Mouse (Mus musculus) naive thymus-derived CD4-positive, alpha-beta T cell, adult 2 months (primary cell): Measurements from ENCODE around the gene Hdgf.
A peak's percentile ranks its signal among the peaks of the same experiment; 100 is the strongest.

Experiments used
- DNase-seq: peaks from one replicate; pipeline ENCODE4 v3.0.0-alpha.2; 2011; ENCODE audit warnings: low read depth

Gene Hdgf

DNA sequence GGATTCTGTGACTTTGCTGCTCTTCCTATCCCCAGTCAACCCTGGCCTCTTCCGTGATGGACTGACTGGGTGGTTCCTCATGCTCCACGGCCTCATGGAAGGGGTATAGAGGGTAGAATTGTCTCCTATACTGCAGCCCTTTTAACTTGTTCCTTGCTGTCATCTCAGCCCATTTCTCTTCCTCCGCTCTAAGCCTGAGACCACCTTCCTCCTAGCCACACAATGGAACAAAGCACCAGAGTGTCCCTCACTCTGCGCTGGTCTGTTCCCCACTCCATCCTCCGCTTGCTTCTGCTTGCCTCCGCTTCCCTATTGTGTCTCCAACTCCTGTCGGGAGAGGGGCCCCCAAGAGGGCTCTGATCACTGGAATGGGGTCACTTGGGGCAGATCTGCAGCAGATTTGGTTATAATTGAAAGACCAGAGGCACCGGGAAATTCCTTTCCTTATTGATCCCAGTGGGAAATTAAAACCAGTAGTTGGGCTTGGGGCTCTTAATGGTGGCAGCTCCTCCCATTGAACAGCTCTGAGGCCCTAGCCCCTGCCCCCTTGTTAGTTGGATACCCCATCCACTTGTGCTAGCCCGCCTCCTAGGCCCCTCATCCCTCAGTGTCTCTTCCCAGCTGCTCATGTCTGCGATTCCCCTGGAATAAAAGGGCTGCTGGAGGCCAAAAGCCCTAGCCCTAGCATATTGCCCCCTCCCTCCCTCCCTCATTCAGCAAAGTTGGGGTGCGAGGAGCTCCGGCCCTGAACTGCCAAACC, 39.8 kb downstream of the Hdgf start:
- no peak for DNase-seq

- DNase-seq = no peak
These were observed 40.4 kb downstream of the Hdgf start for GRCm38 (mm10) chr3:87946541-87946860.

GRCm38 (mm10) chr3:87947056-87947810, 41.1 kb downstream of the Hdgf start:
- peak; percentile 38 for DNase-seq

DNA sequence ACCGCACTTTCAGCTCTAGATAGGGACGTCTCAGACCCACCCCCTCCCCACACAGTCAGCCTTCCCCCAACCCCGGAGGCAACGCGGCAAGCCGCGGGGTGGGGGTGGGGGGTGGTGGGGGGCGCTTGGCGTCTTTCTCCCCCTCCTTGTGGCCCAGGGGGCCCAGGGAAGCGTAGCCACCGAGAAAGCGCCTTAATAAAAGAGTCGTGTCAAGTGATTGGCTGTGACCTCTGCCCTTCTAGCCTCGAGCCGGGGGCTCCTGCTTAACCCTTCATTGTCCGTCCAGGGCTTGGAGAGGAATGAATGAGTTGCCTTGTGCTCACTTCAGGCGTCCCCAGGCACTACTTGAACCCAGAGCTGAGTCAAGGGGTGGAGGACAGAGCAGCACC, 41.7 kb downstream of the Hdgf start:
- DNase-seq = no peak

GRCm38 (mm10) chr3:87948378-87949265, 42.5 kb downstream of the Hdgf start, which contains the start of gene Crabp2:
Crabp2 (plus strand) TSS chr3:87948666.
- DNase-seq = peak; percentile 39

DNA sequence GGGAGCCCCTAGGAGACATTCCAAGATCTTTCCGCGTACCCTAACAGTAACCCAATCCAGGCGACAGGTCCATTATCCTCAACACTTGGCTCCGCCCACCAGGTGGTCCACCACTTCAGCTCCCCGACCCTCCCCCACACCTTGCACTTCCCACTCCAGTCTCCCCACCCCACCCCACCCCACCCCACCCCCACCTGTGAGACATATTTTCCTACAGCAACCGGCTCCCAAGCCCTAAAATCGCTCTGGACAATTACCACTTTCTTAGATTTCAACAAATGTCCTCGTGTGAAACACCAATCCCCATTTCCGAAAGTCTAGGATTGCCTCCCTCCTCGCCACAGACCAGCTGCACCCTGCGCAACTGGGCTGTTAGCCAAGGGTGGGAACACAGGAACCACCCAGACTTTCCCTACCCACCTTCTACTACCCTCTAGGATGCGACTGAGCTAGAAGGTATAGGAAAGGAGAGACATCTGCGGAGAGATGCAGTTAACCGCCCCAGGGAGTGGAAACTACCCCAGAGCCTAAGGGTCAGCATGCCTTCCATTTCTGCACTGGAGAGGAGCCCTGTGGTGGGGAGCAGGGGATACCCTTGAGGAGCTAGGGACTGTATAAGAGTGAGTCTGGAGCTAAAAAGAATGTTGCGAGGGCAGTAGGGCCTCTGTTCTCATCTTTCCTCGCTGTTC, 43.3 kb downstream of the Hdgf start:
- no peak for DNase-seq

DNA sequence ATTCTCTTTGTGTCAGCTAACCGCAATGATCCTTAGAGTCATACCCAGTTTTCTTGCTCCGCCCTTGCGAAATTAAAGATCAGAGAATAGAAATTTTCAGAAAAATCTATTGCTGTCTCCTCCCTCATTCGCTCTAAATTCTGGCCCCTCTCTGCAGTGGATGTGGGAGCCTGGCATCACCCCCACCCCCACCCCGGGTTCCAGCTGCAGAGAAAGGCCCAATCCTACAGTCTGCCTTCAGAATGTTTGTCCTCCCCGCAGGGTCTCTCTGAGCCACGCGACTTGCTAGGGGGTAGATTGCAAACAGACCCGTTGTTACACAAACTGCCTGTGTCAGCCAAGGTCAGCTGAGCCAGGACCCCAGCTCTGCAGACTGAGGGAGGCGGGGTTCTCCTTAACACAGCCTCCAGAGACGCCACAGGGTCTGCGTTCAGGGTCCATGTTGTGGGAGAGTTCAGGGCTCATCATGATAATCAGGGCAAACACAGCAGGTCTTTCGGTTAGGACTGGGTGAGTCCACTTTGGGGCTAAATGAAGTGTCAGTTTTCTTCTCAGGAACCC, 43.9 kb downstream of the Hdgf start:
- no peak for DNase-seq

DNA sequence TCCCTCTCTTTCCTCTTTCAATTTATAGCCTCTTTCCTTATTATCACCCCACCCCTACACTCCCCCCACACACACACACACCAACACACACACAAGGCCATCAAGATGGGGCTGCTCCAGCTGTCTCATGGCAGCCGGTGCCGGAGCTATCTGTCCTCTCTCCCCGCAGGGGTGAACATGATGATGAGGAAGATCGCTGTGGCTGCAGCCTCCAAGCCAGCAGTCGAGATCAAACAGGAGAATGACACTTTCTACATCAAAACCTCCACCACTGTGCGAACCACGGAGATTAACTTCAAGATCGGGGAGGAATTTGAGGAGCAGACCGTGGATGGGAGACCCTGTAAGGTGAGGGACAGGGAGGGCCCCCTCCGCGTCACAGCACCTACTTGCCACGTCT, 45.8 kb downstream of the Hdgf start:
- no peak for DNase-seq

- DNase-seq = no peak
These were observed 46.3 kb downstream of the Hdgf start for GRCm38 (mm10) chr3:87952440-87952839.

GRCm38 (mm10) chr3:87958056-87958455, 51.9 kb downstream of the Hdgf start:
- DNase-seq = no peak

DNA sequence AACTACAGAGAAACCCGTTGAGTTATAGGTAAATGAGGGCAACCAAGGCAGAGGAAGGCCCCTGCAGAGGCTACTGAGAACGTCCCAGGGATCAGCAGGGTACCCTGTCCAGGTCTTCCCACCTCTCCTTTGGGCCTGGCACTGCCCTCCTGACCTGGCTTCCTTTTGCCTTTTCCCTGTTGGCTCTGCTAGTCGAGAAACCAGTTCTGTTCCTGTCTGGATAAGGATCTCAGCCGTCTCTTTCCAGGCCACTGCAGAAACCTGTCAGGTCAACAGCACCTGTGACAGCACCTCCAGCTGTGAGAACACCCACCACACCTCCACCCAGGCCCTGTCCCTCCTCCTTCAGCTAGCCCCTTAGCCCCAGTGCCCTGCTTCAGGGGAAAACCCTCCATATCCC, 52.4 kb downstream of the Hdgf start:
- no peak for DNase-seq

- no peak for DNase-seq
These were observed 52.8 kb downstream of the Hdgf start for GRCm38 (mm10) chr3:87958967-87959366.

GRCm38 (mm10) chr3:87959371-87959770, 53.2 kb downstream of the Hdgf start:
- DNase-seq = no peak

DNA sequence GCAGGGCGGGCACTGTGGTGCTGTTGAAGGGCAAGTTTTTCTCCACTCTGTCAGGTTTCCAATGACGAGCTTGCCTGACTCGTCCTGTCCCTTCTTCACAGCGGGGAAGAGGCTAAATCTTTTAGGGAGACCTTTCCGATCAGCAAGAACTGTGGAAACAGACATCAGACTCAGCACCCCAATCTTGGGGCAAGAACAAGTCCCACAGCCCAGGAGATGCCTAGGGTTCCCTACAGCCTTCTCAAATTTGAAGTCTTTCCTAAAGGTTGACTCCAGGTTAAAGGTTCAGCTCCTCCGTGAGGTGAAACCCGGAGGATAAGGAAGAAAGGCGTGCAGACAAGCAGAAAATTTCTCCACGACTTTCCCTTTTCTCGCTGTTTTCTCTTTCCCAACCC, 54.1 kb downstream of the Hdgf start:
- DNase-seq = no peak

- DNase-seq = peak; percentile 80
These were observed 54.6 kb downstream of the Hdgf start for GRCm38 (mm10) chr3:87960586-87961191.
